Mouse (Mus musculus) layer of hippocampus, postnatal 36 days (tissue): ENCODE results near the gene Ip6k3. TPM values are rescaled to one million over a fixed set of nuclear protein-coding genes. Genes with fewer than 3 reads are reported as not detected.

Experiments
- DNase-seq, 2 experiments: peaks; one replicate each; pipeline ENCODE4 v3.0.0; 2022
- total RNA-seq, 2 experiments: library from RNA; stranded (reverse); gene quantifications; 2 replicates each; pipeline ENCODE4 v1.2.3; 2021

Ip6k3 gene
- total RNA-seq, 2 experiments from 2014 or later: 0.27 TPM; not detected in 1

DNA sequence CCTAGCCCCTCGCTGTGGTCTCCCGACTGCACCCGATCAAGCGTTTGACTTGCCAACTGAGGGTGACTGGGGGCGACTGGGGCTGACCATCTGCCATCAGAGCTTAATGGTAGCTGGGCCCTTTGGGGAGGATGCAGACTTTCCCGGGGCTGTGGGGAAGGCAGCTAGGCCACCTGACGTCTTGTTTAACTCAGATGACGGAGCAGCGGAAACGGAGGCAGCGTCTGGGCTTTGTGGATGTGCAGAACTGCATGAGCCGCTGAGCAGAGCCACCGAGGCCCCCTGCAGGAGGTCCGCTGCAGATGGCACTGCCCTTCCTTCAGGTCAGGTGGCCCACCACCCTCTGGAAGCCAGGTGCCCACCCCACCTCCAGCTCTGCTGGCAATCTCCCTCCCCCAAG, 46.3 kb downstream of the Ip6k3 start:
- no peak for DNase-seq

DNA sequence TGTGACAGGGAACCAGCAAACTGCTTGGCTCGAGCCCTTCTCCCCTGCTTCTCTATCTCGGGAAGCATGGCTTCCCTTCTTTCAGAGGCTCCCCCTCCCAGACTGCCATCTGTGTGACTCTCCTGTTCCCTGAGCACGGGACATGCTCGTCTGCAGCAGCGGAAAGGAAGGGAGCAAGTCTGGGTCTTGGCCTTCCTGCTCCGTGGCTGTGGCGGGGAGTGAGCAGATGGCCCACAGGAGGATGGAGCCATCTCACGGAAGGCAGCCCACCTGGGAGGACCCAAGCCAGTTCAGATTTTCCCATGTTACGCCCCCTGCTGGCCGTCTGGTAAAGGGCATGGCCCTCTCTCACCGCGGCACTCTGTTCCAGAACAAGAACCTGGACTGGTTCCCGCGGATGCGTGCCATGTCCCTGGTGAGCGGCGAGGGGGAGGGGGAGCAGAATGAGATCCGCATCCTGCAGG, 47.0 kb downstream of the Ip6k3 start:
- peak; percentile 66 to 70 for DNase-seq

DNA sequence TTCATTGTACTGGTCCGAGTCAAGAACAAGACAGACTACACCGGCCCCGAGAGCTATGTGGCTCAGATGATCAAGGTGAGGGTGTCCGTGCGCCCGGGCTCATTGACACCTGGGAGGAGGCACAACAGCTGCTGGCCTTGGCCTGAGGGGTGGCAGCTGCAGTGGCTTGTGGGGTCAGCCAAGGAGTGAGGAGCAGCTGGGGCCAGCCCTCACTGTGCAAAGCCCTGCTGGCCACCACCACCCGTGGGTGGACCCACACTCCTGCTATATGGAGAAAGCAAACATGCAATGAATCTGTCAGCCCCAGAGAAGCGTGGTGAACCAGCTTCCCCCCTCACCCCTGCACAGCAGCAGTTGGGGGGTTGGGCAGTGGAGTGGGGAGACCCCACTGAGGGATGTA, 47.6 kb downstream of the Ip6k3 start:
- DNase-seq: no peak

DNA sequence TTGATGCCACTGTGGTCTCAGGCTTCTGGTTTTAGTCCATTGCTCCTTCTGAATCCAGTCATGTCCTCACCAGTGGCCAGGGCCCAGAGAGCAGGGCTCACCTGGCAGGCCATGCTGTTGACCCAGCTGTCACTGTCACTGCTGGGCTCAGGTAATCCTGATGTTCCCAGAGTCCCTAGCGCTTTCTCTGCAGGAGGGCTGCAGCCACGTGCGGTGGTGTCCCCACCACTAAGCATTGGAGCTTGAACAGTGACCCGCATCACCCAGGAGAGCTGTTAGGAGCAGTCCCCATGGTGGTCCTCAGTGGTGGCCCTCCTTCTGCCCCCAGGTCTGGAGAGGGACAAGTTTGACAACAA, 48.1 kb downstream of the Ip6k3 start:
- no peak for DNase-seq

DNA sequence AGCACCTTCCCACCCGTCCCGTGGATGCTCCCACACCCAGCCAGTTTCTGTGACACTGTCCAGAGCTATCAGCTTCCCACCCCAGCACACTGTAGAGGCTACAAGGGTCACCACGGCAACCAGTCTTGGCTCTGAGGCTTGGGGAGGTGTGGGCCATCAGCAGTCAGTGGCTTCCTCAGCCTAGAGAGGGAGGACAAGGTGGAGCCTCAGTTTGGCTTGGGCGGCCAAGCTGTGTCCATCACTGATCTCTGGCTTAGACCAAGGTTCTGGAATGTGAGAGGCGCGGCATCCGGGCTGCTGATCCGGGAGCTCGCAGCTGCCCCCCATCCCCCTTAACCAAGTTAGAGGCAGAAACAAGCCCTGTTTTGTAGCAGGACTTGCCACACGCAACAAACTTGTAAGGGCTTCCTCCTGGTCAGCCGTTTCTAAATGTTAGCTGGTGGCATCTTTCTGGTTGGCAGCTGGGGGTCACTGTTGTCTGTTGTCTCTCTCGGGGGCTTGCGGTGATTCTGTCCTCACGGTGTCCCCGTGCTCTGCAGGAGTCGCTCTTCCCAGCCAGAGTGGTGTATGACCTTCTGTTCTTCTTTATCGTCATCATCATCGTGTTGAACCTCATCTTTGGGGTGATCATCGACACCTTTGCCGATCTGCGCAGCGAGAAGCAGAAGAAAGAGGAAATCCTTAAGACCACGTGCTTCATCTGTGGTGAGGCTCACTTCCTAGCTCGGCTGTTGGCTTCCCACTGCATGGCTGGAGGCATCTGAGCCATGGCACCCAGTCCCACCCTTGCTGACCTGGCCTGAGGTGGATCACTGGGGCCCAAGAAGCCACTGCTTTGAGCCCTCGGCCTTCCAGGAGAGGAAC, 48.7 kb downstream of the Ip6k3 start:
- no peak for DNase-seq

DNA sequence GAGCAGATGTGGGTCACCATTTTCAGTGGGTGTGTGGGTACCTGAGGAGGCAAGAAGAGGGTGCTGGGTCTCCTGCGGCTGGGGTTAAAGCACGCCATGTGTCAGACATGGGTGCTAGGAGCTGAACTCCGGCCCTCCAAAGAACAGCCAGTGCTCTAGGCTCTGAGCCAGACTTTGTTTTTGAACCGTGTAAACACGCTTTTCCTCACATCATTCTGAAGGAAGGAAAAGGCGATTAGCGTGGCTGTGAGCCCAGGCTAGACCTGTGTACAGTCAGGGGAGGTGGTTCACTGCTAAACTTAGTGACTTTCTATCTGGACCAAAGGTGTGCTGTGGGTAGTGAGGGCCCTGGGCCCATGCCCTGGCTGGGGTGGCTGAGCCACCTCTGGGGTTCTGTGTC, 57.5 kb downstream of the Ip6k3 start:
- DNase-seq: no peak

DNA sequence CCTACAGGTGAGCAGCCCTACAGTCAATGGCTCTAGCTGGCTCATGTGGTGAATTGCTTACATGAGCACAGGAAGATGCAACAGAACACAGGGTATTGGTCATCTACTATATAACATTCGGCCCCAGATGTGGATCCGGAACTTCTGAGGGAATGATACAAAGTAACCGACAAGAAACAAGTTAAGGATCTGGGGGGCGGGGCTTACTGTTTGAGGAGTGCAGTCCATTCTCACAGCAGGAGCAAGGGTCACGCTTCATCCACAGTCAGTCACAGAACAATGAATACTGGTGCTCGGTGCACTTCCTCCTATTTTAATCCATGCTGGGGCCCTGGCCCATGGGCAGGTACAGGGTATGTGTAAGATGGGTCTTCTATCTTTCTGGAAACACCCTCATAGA, 59.7 kb downstream of the Ip6k3 start:
- no peak for DNase-seq

DNA sequence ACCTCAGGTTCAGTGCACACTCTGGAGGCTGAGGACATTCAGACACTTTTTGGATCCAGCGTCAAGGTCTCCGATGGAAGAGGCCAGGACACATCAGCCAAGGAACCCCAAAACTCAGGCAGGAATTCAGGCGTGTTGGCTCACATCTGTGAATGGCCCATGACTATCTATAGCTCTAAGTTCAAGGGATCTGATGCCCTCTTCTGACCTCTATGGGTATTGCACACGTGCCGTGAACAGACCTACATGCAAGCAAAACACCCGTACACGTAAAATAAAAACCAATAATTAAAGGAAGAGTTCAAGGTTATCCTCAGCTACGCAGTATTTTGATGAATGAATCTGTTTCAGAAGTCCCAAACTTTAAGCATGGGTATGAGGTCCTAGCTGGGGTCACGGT, 60.9 kb downstream of the Ip6k3 start:
- no peak for DNase-seq

DNA sequence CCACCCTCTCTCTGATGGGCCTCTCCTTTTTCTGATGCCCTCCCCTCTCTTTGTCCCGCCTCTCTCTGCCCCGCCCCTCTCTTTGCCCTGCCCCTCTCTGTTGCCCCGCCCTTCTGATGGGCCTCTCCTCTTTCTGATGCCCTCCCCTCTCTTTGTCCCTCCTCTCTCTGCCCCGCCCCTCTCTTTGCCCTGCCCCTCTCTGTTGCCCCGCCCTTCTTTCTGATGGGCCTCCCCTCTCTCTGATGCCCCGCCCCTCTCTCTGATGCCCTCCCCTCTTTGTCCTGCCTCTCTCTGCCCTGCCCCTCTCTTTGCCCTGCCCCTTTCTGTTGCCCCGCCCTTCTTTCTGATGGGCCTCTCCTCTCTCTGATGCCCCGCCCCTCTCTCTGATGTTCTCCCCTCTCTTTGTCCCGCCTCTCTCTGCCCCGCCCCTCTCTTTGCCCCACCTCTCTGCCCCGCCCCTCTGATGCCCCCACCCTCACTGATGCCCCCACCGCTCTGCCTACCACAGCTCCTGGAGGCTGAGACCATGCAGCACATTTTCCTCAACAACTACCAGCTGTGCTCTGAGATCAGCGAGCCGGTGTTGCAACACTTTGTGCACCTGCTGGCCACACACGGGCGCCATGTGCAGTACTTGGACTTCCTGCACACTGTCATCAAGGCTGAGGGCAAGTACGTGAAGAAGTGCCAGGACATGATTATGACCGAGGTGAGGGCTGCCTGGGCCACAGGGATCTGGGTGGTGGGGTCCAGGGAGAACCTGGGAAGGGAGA, 61.7 kb downstream of the Ip6k3 start:
- no peak for DNase-seq

DNA sequence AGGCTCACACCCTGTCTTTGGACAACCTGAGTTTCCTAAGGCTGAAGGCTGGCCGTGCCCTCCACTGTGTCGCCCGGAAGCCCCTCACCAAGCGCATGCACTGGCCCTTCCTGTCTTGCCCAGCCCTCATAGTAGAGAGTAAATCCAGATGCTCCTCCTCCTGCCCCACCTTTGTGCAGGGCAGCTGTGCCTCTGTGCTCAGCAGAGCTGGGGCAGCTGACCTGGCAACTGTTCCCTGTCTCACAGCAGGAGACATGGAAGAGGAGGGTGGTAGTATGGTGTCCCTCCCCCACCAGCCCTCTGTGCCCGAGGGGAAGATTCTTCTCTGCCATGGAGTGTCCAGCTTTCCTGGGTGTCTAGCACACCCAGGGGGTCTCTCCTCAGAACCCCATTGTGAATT, 65.9 kb downstream of the Ip6k3 start:
- DNase-seq: no peak

DNA sequence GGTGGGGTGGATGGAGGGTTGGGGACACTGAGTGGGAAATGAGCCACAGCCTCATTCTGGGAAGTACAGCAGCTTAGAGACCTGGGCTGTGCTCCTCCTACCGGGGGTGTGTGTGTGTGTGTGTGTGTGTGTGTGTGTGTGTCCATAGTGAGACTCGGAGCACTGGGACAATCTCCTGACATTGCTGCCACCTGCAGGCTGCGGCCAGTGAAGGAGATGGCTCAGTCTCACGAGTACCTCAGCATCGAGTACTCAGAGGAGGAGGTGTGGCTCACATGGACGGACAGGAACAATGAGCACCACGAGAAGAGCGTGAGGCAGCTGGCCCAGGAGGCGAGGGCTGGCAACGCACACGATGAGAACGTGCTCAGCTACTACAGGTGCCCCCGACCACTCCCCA, 71.9 kb downstream of the Ip6k3 start:
- no peak for DNase-seq

Other genes with a start within 250 kb of the Ip6k3 start
- 10 to 100 TPM; 28.8 to 30.0 TPM for gene Phf1, start 234.7 kb downstream of the Ip6k3 start, total RNA-seq
- 100 to 1,000 TPM in 1 of 2 experiments, 10 to 100 TPM in 1; 99.3 to 104 TPM for gene Cuta, start 228.2 kb downstream of the Ip6k3 start, total RNA-seq
- 100 to 1,000 TPM; 449 to 485 TPM for gene Syngap1, start 226.5 kb downstream of the Ip6k3 start, total RNA-seq
- gene Zbtb9, start 194.6 kb downstream of the Ip6k3 start, total RNA-seq: 10 to 100 TPM; 15.0 to 15.6 TPM
- 10 to 100 TPM; 13.0 to 13.7 TPM for gene Bak1, start 138.8 kb downstream of the Ip6k3 start, total RNA-seq
- 1 to 10 TPM; 1.6 to 1.7 TPM for gene Itpr3, start 110.5 kb downstream of the Ip6k3 start, total RNA-seq
- 100 to 1,000 TPM; 205 to 207 TPM for gene Uqcc2, start 33.9 kb downstream of the Ip6k3 start, total RNA-seq
- gene Lemd2, start 36.7 kb upstream of the Ip6k3 start, total RNA-seq: 10 to 100 TPM; 44.5 to 46.8 TPM